Mouse (Mus musculus) left cerebral cortex, adult 2 months (tissue): ENCODE data around the gene Gpbar1. TPM values are rescaled to one million over a fixed set of nuclear protein-coding genes. Genes with fewer than 3 reads are reported as not detected.
A peak's percentile ranks its signal among the peaks of the same experiment; 100 is the strongest.

Source experiments
- DNase-seq, 2 experiments: peaks; one replicate each; pipeline ENCODE4 v3.0.0; 2021 to 2022; ENCODE audit warnings: low spot score in 2 of 2, mixed read lengths in 1 of 2; ENCODE audit errors: extremely low spot score in 1 of 2
- H3K27ac ChIP-seq: fragments of 200-600 bp; 2 replicates; pipeline ENCODE4 v1.8.1; 2022
- H3K4me3 ChIP-seq: fragments of 200-600 bp; 2 replicates; pipeline ENCODE4 v1.8.1; 2022
- CTCF ChIP-seq: fragments of 200-600 bp; IDR thresholded peaks from 2 replicates; pipeline ENCODE4 v1.8.1; 2022; ENCODE audit warnings: antibody characterized with exemption, mild to moderate bottlenecking, moderate library complexity
- intact Hi-C: fragments of 180-260 bp; cut with DNase I; formaldehyde crosslinking; loops from one replicate; pipeline ENCODE4 v1.15.1; 2025
- total RNA-seq, 2 experiments: library from RNA; stranded (reverse); gene quantifications; 2 replicates each; pipeline ENCODE4 v1.2.3; 2021

The Gpbar1 gene
- total RNA-seq, 2 experiments from 2014 or later: not detected

DNA sequence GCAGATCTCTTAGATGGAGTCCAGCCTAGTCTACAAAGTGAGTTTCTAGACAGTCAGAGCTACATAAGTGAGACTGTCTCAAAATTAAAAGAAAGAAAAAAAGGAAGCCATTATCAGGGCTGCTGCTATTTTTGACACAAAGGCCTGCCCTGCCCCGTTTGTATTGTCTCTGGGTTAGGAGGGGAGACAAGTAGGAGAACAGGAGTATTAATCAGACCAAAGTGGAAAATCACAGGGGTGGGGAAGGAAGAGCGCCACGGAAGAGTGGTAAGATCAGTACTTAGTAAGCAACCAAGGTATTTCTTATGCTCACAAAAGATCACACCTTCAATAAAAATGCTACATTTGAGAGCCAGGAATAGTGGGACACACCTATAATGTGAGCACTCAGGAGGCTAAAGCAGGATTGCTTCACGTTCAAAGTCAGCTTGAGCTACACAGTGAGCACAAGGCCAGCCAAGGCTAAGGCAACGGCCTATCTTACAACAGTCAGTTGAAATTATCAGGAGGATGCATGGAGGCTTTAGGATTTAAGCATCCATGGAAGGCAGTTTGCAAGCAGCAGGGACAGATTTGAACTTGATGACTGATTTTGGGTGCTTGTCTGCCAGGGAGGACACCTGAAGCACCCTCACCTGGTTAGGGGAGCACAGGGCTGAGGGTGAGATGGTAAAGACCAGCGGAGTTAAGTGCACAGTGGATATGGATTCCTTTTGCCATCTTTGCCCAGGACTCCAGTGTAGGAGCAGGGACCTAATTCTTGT, 22.2 kb downstream of the Gpbar1 start:
- TF ChIP-seq CTCF: no peak
- Histone ChIP-seq H3K4me3 (no peak overlapping the region), H3K27ac (peak overlapping the region; percentile 24)
- intact Hi-C loops: no loop called here
- no peak for DNase-seq

- TF ChIP-seq CTCF: no peak
- H3K27ac ChIP-seq: peak overlapping the region; percentile 47
- DNase-seq: no peak
- intact Hi-C loops: no loop called here
- no peak overlapping the region for H3K4me3 ChIP-seq
These were observed 23.9 kb downstream of the Gpbar1 start for GRCm38 (mm10) chr1:74302229-74302628.

- intact Hi-C loops: no loop called here
- Histone ChIP-seq H3K27ac (peak overlapping the region; percentile 7; the same call in 1 of the 2 replicates), H3K4me3 (peak overlapping the region; percentile 22; the same call in 1 of the 2 replicates)
- TF ChIP-seq CTCF: no peak
- no peak for DNase-seq
These were observed 24.5 kb downstream of the Gpbar1 start for GRCm38 (mm10) chr1:74302835-74303234.

DNA sequence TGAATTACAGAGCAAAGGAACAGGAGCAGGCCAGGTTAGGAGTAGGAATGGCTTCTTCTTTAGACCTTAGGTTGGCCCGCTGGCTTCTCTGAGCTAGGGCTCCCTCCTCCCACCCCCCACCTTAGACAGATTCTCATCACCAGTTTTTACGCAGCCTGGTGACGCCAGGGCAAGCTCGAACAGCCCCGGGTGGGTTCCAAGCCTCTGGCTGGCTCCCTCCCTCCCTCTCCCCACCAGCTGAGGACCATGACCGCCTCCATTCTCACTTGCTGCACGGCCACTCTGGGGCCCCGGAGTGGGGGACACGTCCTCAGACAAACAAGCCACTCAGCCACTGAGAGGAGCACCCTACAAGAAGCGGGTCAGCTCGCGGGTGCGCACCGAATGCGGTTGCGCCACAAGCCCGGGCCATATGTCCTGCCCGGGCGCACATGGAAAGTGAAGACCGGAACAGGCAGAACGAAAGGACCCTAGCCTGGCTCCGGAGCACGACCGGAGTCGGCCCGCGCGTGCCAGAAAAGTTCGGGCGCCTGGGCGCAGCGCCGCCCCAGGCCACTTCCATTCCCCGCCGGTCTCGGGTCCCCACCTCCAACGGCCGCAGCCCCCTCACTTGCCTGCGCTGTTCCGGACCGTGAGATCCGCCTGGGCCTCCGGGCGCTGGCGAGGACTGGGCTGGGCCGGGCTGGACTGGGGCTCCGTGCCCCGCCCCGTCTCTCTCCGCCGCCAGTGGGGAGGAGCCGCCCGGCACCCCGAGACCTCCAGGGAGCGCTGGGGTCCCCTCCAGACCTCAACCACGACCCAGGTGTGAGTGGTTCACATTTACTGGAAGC, 25.4 kb downstream of the Gpbar1 start:
- Histone ChIP-seq H3K4me3 (peak overlapping the region; percentile 82), H3K27ac (peak overlapping the region; percentile 85)
- intact Hi-C loops: no loop called here
- no peak; the same call in 1 of the 2 replicates for TF ChIP-seq CTCF
- DNase-seq: peak; percentile 61 to 63

GRCm38 (mm10) chr1:74304339-74304790, 26.0 kb downstream of the Gpbar1 start:
- intact Hi-C loops: no loop called here
- no peak for TF ChIP-seq CTCF
- DNase-seq: no peak
- H3K4me3 ChIP-seq: peak overlapping the region; percentile 82
- H3K27ac ChIP-seq: peak overlapping the region; percentile 85

- DNase-seq: no peak
- H3K4me3 ChIP-seq: no peak overlapping the region
- no peak for TF ChIP-seq CTCF
- intact Hi-C loops: no loop called here
- no peak overlapping the region for H3K27ac ChIP-seq
These were observed 26.6 kb downstream of the Gpbar1 start for GRCm38 (mm10) chr1:74304946-74305345.

- intact Hi-C loops: no loop called here
- Histone ChIP-seq H3K4me3 (peak within 1 kb of the TSS; percentile 82), H3K27ac (peak within 1 kb of the TSS; percentile 85)
- TF ChIP-seq CTCF: no peak
- no peak for DNase-seq
These were observed 27.2 kb downstream of the Gpbar1 start, which contains the start of gene Tmbim1 for GRCm38 (mm10) chr1:74305522-74305921. TSS of gene Tmbim1 (minus strand) at chr1:74305622.

DNA sequence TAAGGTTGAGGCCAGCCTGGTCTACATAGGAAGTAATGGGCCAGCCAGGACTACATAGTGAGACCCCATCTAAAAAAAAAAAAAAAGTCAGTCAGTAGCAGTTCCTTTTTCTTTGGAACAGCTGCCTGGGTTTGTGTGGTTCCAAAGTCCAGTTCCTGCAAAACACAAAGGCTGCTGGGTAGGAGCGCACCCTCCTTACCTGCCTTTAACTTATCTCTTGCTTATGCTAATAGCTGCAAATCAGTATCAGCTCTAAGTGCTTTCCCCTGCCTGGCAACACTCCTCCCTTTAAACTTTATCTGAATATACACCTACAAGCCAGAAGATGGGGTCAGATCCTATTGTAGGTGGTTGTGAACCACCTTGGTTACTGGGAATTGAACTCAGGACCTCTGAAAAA, 28.8 kb downstream of the Gpbar1 start:
- DNase-seq: no peak
- no peak for TF ChIP-seq CTCF
- intact Hi-C loops: no loop called here
- Histone ChIP-seq H3K4me3 (no peak overlapping the region), H3K27ac (no peak overlapping the region)

DNA sequence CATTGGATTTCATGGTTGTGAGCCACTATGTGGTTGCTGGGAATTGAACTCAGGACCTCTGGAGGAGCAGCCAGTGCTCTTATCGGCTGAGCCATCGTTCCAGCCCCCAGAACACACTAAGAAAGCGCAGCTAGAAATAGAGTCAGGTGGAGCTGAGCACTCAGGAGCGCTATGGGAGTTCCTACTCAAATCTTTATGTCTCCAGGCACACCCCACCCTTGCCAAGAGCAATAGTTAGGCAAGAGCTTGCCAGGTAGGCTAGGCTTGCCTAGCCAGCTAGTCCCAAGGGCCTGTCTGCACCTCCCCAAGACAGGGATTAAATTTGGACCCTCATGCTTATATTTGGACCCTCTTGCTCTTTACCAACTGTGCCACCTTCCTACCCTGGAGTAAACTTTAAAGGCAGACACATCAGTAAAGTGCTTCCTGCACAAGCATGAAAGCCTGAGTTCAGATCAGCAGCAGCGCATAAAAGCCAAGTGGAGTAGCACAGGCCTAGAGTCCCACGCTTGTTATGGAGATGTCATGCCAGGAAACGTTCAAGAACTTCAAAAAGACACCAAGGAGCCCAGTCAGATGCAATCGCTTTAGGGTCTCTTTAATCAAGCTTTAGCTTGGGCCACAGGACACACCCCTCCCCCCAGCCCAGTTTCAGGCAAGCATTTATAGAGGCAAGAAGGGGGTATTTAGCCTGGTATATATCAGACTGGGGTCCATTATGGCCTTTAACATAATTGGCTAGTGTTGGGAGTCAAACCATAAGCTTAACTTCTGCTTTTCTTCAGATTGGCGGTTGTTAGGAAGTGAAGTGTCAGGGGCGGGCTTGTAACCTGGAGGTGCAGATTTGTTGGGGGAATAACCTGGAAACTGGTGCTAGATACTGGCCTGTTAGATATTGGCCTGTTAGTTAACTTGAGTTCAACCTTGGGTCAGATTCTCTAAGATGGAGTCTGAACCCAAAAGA, 29.9 kb downstream of the Gpbar1 start:
- no peak for DNase-seq
- H3K27ac ChIP-seq: no peak overlapping the region
- intact Hi-C loops: no loop called here
- no peak overlapping the region for H3K4me3 ChIP-seq
- TF ChIP-seq CTCF: no peak

DNA sequence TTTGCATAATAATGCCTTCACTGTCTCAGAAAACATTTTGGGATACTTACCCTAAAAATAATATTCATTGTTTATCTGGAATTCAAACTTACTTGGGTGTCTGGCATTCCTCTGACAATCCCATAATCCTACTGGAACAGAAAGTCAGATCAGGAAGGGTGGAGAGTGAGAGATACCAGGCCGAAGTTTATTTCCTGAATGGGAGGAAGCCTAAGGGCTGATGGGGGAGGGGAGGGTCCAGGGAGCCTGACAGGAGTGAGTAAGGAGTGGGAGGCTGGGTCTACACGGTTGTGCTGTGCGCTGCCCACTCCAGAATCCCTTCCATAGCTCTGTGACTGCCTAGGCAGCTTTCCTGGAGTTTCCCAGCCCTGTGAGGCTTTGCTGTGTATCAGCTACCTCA, 31.4 kb downstream of the Gpbar1 start:
- DNase-seq: no peak
- TF ChIP-seq CTCF: no peak
- H3K27ac ChIP-seq: no peak overlapping the region
- H3K4me3 ChIP-seq: no peak overlapping the region
- intact Hi-C loops: no loop called here

- DNase-seq: peak; percentile 46 to 66
- TF ChIP-seq CTCF: peak; percentile 84
- intact Hi-C loops: loop anchor here (1.0 to 2.0 kb wide), 3 partner anchors 48 to 139 kb away; no protein-coding TSS in a partner anchor
- H3K4me3 ChIP-seq: no peak overlapping the region
- H3K27ac ChIP-seq: no peak overlapping the region
These were observed 34.8 kb downstream of the Gpbar1 start for GRCm38 (mm10) chr1:74313049-74313692.
